In genomic region chr7:122520850-122521638, GRCm38 (mm10) we compare ENCODE assay signal across 29 mouse cellular contexts.
DNase-seq lines count a peak whose midpoint lies in the region; ATAC-seq and TF ChIP-seq lines count a peak whose summit lies in the region.
"Had no signal": no experiment of that assay in that cellular context is flagged by ENCODE, and none has a peak within 500 bp of the region (broad histone marks: within the 10 kb centered on the region; RNA-seq: fewer than 3 reads in every experiment).

No protein-coding gene starts in this region.

- no peaks in the 10 kb centered on the region for H3K9me3 ChIP-seq in hindbrain, embryonic 10.5 days
- no peaks in the 10 kb centered on the region for H3K9me3 ChIP-seq in hindbrain, embryonic 12.5 days (replicated peaks)
- no peaks in the 10 kb centered on the region for H3K9me3 ChIP-seq in forebrain, embryonic 13.5 days (replicated peaks)
- H3K9me3 ChIP-seq in midbrain, embryonic 13.5 days, result no peaks in the 10 kb centered on the region
- H3K9me3 ChIP-seq: embryonic facial prominence, embryonic 10.5 days; heart, embryonic 15.5 days; limb, embryonic 12.5 days; neural tube, embryonic 15.5 days had no signal

- no peak for TF ChIP-seq CTCF in brain, embryonic 14.5 days (IDR thresholded peaks at IDR 0.05; ENCODE audit: borderline replicate concordance, extremely low read depth, insufficient read depth, insufficient read length)

- no peaks in the 10 kb centered on the region for H3K27me3 ChIP-seq in hindbrain, embryonic 10.5 days (ENCODE audit: insufficient read depth, poor library complexity, severe bottlenecking)
- no peaks in the 10 kb centered on the region for H3K27me3 ChIP-seq in hindbrain, embryonic 12.5 days
- H3K27me3 ChIP-seq in forebrain, embryonic 13.5 days, result no peaks in the 10 kb centered on the region
- no peaks in the 10 kb centered on the region for H3K27me3 ChIP-seq in midbrain, embryonic 13.5 days
- H3K27me3 ChIP-seq: heart, embryonic 15.5 days; limb, embryonic 12.5 days; neural tube, embryonic 15.5 days had no signal

- no peak for DNase-seq in hindbrain, embryonic 10.5 days (ENCODE audit: low spot score)
- DNase-seq in brain, embryonic 14.5 days (ENCODE audit: low read depth), result peak; percentile 74
- no peak for DNase-seq in natural killer cell, adult 2 months (ENCODE audit: low spot score in 2 of 2)
- DNase-seq: adrenal gland, postnatal 36 days; cerebellum, adult 11 months; cerebellum, adult 9-11 months; gastrocnemius, adult 2 months; heart, postnatal 4 days; kidney, adult 18-20 months; kidney, postnatal 25 days; layer of hippocampus, postnatal 36 days; liver, postnatal 0 days; thymus, adult 2 months; thymus, postnatal 4 days had no signal

- no peak overlapping the region for H3K4me2 ChIP-seq in hindbrain, embryonic 12.5 days (replicated peaks)
- no peak overlapping the region for H3K4me2 ChIP-seq in forebrain, embryonic 13.5 days
- H3K4me2 ChIP-seq in midbrain, embryonic 13.5 days (replicated peaks), result no peak overlapping the region
- H3K4me2 ChIP-seq: heart, embryonic 15.5 days; limb, embryonic 12.5 days; liver, embryonic 11.5 days; neural tube, embryonic 15.5 days had no signal

- no peaks in the 10 kb centered on the region for H3K36me3 ChIP-seq in hindbrain, embryonic 10.5 days
- H3K36me3 ChIP-seq in hindbrain, embryonic 12.5 days, result no peaks in the 10 kb centered on the region
- no peaks in the 10 kb centered on the region for H3K36me3 ChIP-seq in forebrain, embryonic 13.5 days (ENCODE audit: poor library complexity, severe bottlenecking)
- H3K36me3 ChIP-seq in midbrain, embryonic 13.5 days, result no peaks in the 10 kb centered on the region
- H3K36me3 ChIP-seq: embryonic facial prominence, embryonic 10.5 days; heart, embryonic 15.5 days; limb, embryonic 12.5 days had no signal

- no peak overlapping the region for H3K4me3 ChIP-seq in hindbrain, embryonic 10.5 days
- H3K4me3 ChIP-seq in hindbrain, embryonic 12.5 days, result no peak overlapping the region
- H3K4me3 ChIP-seq in forebrain, embryonic 13.5 days, result no peak overlapping the region
- H3K4me3 ChIP-seq in midbrain, embryonic 13.5 days (replicated peaks), result no peak overlapping the region
- H3K4me3 ChIP-seq: embryonic facial prominence, embryonic 10.5 days; gastrocnemius, adult 2 months; heart, embryonic 15.5 days; layer of hippocampus, adult 2 months; limb, embryonic 12.5 days; neural tube, embryonic 15.5 days had no signal

- H3K27ac ChIP-seq in hindbrain, embryonic 10.5 days, result peak overlapping the region; percentile 16; the same call in 1 of the 2 replicates
- no peak overlapping the region for H3K27ac ChIP-seq in hindbrain, embryonic 12.5 days
- peak overlapping the region; percentile 51 for H3K27ac ChIP-seq in forebrain, embryonic 13.5 days
- 0 out of 2 replicates have a peak overlapping the region, but pooled peaks have one; percentile 20 for H3K27ac ChIP-seq in midbrain, embryonic 13.5 days
- H3K27ac ChIP-seq: embryonic facial prominence, embryonic 10.5 days; gastrocnemius, adult 2 months; heart, embryonic 15.5 days; layer of hippocampus, adult 2 months; limb, embryonic 12.5 days; macrophage; neural tube, embryonic 15.5 days; stomach, postnatal 0 days had no signal

- peaks cover 13% of the 10 kb centered on the region for H3K4me1 ChIP-seq in hindbrain, embryonic 10.5 days (replicated peaks)
- H3K4me1 ChIP-seq in hindbrain, embryonic 12.5 days, result peaks cover 9% of the 10 kb centered on the region; the same call in 1 of the 2 replicates
- peaks cover 12% of the 10 kb centered on the region for H3K4me1 ChIP-seq in forebrain, embryonic 13.5 days
- H3K4me1 ChIP-seq in midbrain, embryonic 13.5 days (replicated peaks), result peaks cover 12% of the 10 kb centered on the region
- H3K4me1 ChIP-seq: heart, embryonic 15.5 days; limb, embryonic 12.5 days; neural tube, embryonic 15.5 days had no signal

- no peak; the same call in 1 of the 2 replicates for ATAC-seq in hindbrain, embryonic 12.5 days (ENCODE audit: low FRiP score)
- peak; percentile 76; the same call in 1 of the 2 replicates for ATAC-seq in forebrain, embryonic 13.5 days
- ATAC-seq in midbrain, embryonic 13.5 days, result peak; percentile 76
- no peak for ATAC-seq in erythroblast, adult 5-6 weeks (replicated peaks; ENCODE audit: low FRiP score, poor library complexity, severe bottlenecking)
- ATAC-seq: CD4-positive, CD25-positive, alpha-beta regulatory T cell, adult 4 months; inflammation-experienced regulatory T-cells, adult 6 months; liver, postnatal 0 days; lung, postnatal 0 days had no signal

- TF ChIP-seq POLR2A in brain, embryonic 14.5 days (IDR thresholded peaks at IDR 0.05; ENCODE audit: borderline replicate concordance, extremely low read depth, insufficient read depth, insufficient read length, poor library complexity, severe bottlenecking), result no peak

- H3K9ac ChIP-seq in hindbrain, embryonic 12.5 days, result no peak overlapping the region
- 0 out of 2 replicates have a peak overlapping the region, but pooled peaks have one; percentile 23 for H3K9ac ChIP-seq in forebrain, embryonic 13.5 days
- no peak overlapping the region for H3K9ac ChIP-seq in midbrain, embryonic 13.5 days (replicated peaks)
- H3K9ac ChIP-seq: heart, embryonic 15.5 days; limb, embryonic 12.5 days; liver, postnatal 0 days; neural tube, embryonic 15.5 days had no signal

- WGBS in hindbrain, embryonic 10.5 days, result 50% methylated on average over 7 of the region's 7 CpGs
- WGBS in hindbrain, embryonic 12.5 days, result 41% methylated on average over 7 of the region's 7 CpGs
- WGBS in forebrain, embryonic 13.5 days, result 17% methylated on average over 7 of the region's 7 CpGs
- 19% methylated on average over 7 of the region's 7 CpGs for WGBS in midbrain, embryonic 13.5 days

Comparison
In these comparisons a context has a peak if more than half of its experiments do, and no peak if none do; other contexts are left out.
1. ATAC-seq: peak in forebrain, embryonic 13.5 days (single experiment) and midbrain, embryonic 13.5 days (single experiment); none in hindbrain, embryonic 12.5 days (single experiment) and erythroblast, adult 5-6 weeks (single experiment).